Mouse (Mus musculus) lung, embryonic 14.5 days (tissue): ENCODE results near the gene Zfp512b. TPM values are rescaled to one million over a fixed set of nuclear protein-coding genes. Genes with fewer than 3 reads are reported as not detected.
A peak's percentile ranks its signal among the peaks of the same experiment; 100 is the strongest.

Source experiments
- ATAC-seq: fragments of 200-750 bp; cut with Nextera tagmentation; 2 replicates; pipeline ENCODE4 v1.8.0; 2017; ENCODE audit warnings: mild to moderate bottlenecking, moderate TSS enrichment, moderate library complexity; ENCODE audit not compliant: insufficient read depth
- DNase-seq: peaks from one replicate; pipeline ENCODE4 v3.0.0-alpha.2; 2015
- H3K27ac ChIP-seq: fragments of 300-500 bp; sonication (generic); 2 replicates; pipeline ENCODE4 v1.5.1; 2014; ENCODE audit warnings: low read depth, mild to moderate bottlenecking, moderate library complexity
- H3K27me3 ChIP-seq: fragments of 300-500 bp; sonication (generic); 2 replicates; pipeline ENCODE4 v1.6.1; 2014; ENCODE audit warnings: low read length, control low read depth; ENCODE audit not compliant: insufficient read depth
- H3K36me3 ChIP-seq: fragments of 300-500 bp; sonication (generic); 2 replicates; pipeline ENCODE4 v1.6.1; 2014; ENCODE audit warnings: control low read depth; ENCODE audit not compliant: insufficient read depth
- H3K4me1 ChIP-seq: fragments of 300-500 bp; sonication (generic); 2 replicates; pipeline ENCODE4 v1.6.1; 2014; ENCODE audit warnings: antibody characterized with exemption, control low read depth; ENCODE audit not compliant: insufficient read depth
- H3K4me2 ChIP-seq: fragments of 300-500 bp; sonication (generic); 2 replicates; pipeline ENCODE4 v1.6.1; 2014; ENCODE audit warnings: mild to moderate bottlenecking
- H3K4me3 ChIP-seq: fragments of 300-500 bp; sonication (generic); 2 replicates; pipeline ENCODE4 v1.5.1; 2014; ENCODE audit warnings: low read depth, low read length
- H3K9ac ChIP-seq: fragments of 300-500 bp; sonication (generic); 2 replicates; pipeline ENCODE4 v1.6.1; 2014
- H3K9me3 ChIP-seq: fragments of 300-500 bp; sonication (generic); 2 replicates; pipeline ENCODE4 v1.6.1; 2016; ENCODE audit warnings: low read depth, low read length, control low read depth
- CTCF ChIP-seq: IDR thresholded peaks from 2 replicates; pipeline ENCODE4 v1.5.1; 2016; ENCODE audit warnings: antibody characterized with exemption, low read depth
- WGBS: fragments of 180-500 bp; shearing (Covaris S2); extraction: QIAGEN DNeasy Blood & Tissue Kit; methylation state at CpG from one replicate; pipeline ENCODE4 v1.1.7; 2014; 5-methylcytosine and 5-hydroxymethylcytosine counted together
- polyA plus RNA-seq: library from polyadenylated mRNA; unstranded; fragments of >200 nt; fragmentation: Nextera tagmentation; extraction: Ambion mirVana; gene quantifications from 2 replicates; pipeline ENCODE4 v1.2.1, GENCODE M21; 2014

The Zfp512b gene
- polyA plus RNA-seq, 1 experiment from 2014 or later = 58.6 TPM

DNA sequence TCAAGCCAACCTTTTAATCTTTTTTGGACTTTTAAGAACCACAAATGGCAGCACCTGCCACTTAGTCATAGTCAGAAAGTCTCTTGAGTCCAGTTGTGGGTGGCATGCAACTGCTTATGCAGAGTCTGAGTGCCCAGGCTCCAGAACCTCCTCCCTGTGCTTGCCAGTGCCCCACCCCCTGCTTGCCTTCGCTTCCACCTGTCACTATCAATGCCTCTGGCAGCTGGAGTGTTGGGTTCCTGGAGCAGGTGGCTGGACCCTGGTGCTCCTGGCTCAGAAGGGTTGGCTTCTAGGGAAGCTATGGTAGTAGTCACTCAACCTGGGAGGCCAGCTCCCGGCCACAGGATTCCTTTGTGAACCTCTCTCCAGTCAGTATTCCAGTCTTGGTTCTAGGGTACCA, 42.4 kb downstream of the Zfp512b start:
- Histone ChIP-seq H3K27me3 (no peaks in the 10 kb centered on the region), H3K36me3 (peaks cover 73% of the 10 kb centered on the region), H3K4me3 (no peak overlapping the region), H3K27ac (no peak overlapping the region), H3K4me2 (no peak overlapping the region), H3K4me1 (no peaks in the 10 kb centered on the region), H3K9ac (no peak overlapping the region), H3K9me3 (no peaks in the 10 kb centered on the region)
- WGBS = 92% methylated on average over 2 of the region's 2 CpGs
- no peak for ATAC-seq
- no peak for TF ChIP-seq CTCF
- DNase-seq = no peak

DNA sequence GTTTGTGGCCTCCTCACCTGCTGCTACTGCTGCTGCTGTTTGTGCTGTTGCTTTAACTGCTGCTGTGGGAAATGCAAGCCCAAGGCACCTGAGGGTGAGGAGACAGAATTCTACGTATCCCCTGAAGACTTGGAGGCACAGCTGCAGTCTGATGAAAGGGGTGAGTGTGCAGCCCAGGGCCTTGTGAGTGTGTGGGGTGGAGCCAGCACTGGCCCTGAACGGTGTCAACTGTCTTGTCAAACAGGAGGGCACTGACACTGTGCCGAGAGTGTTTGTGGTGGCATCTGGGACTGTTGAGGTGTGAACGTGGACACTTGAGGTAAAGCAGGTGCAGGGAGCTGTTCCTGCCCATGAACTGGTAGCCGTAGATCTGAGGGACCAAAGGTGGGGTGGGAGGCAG, 43.9 kb downstream of the Zfp512b start:
- Histone ChIP-seq H3K4me3 (no peak overlapping the region), H3K36me3 (peaks cover 70% of the 10 kb centered on the region), H3K9me3 (no peaks in the 10 kb centered on the region), H3K27me3 (no peaks in the 10 kb centered on the region), H3K4me1 (no peaks in the 10 kb centered on the region), H3K9ac (no peak overlapping the region), H3K27ac (no peak overlapping the region), H3K4me2 (no peak overlapping the region)
- DNase-seq (no peak), ATAC-seq (no peak)
- TF ChIP-seq CTCF = no peak
- whole genome bisulfite sequencing = 84% methylated on average over 5 of the region's 5 CpGs

DNA sequence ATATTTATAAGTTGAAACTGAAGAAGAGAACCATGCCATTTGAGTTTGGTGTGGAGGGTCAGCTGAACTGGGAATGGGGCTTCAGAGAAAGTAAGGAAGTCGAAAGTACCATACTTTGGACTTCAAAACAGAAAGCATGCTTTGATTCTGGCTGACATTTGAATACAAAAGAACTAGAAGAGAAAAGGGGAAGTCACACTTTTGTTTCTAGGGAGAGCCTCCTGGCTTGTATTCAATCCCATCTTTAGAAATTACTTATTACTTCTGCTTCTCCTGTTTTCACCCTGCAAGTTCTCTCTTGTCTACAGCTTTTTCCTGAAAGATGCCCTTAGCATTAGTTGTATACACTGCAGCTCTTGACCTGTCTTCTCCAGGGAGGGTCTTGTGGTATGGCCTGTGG, 44.4 kb downstream of the Zfp512b start:
- no peak for ATAC-seq
- DNase-seq = no peak
- Histone ChIP-seq H3K9me3 (no peaks in the 10 kb centered on the region), H3K4me2 (no peak overlapping the region), H3K27ac (no peak overlapping the region), H3K36me3 (peaks cover 70% of the 10 kb centered on the region), H3K9ac (no peak overlapping the region), H3K4me1 (no peaks in the 10 kb centered on the region), H3K4me3 (no peak overlapping the region), H3K27me3 (no peaks in the 10 kb centered on the region)
- WGBS = 81% methylated on average over 1 of the region's 1 CpGs
- TF ChIP-seq CTCF = no peak

DNA sequence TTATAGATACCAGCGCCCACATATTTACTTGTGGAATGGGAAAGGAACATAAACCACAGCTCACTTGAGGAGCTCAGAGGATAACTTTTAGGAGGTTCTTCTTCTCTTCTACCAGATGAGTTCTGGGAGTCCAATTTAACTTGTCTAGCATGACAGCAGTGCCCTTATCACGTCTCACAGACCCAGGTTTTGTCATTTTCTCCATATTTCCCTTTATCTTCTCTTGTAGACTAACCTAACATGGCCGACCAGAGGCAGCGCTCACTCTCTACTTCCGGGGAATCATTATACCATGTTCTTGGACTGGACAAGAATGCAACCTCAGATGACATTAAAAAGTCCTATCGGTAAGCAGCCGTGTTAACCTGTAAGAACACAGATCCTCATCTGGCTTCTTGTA, 46.5 kb downstream of the Zfp512b start:
- no peak for TF ChIP-seq CTCF
- Histone ChIP-seq H3K9me3 (no peaks in the 10 kb centered on the region), H3K4me3 (no peak overlapping the region), H3K36me3 (peaks cover 59% of the 10 kb centered on the region), H3K4me1 (no peaks in the 10 kb centered on the region), H3K4me2 (no peak overlapping the region), H3K27ac (no peak overlapping the region), H3K9ac (no peak overlapping the region), H3K27me3 (no peaks in the 10 kb centered on the region)
- ATAC-seq (no peak), DNase-seq (no peak)
- 93% methylated on average over 7 of the region's 7 CpGs for WGBS

DNA sequence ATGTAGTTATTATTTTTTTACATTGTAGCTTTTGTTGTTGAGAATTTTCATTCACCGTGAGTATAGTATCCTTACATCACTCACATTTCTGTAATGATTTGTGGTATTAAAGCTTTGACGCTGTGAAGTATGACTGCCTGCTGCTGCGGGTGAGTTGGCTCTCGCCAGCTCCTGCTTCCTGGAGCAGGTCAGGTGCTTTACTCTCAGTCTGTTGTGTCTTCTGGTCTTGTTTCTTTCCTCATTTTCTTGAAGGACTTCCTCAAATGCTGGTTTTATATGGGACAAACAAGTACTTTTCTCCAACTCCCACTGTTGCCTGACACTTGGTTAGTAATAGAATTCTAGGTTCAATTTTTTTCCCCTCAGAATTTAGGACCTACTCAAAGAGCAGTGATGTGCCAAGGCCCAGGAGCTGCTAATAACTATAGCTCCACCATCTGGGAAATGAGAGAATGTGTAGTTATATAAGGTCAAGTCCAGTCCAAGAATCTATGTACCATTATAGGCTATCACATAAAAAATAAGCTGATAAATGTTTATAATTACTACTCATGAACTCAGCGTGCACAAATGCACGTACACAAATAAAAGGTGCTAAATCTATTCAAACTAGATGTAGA, 50.7 kb downstream of the Zfp512b start:
- Histone ChIP-seq H3K9ac (no peak overlapping the region), H3K4me2 (no peak overlapping the region), H3K27me3 (no peaks in the 10 kb centered on the region), H3K27ac (no peak overlapping the region), H3K4me3 (no peak overlapping the region), H3K9me3 (no peaks in the 10 kb centered on the region), H3K4me1 (no peaks in the 10 kb centered on the region), H3K36me3 (peaks cover 23% of the 10 kb centered on the region)
- 87% methylated on average over 6 of the region's 6 CpGs for WGBS
- no peak for DNase-seq
- TF ChIP-seq CTCF = no peak
- ATAC-seq = no peak

DNA sequence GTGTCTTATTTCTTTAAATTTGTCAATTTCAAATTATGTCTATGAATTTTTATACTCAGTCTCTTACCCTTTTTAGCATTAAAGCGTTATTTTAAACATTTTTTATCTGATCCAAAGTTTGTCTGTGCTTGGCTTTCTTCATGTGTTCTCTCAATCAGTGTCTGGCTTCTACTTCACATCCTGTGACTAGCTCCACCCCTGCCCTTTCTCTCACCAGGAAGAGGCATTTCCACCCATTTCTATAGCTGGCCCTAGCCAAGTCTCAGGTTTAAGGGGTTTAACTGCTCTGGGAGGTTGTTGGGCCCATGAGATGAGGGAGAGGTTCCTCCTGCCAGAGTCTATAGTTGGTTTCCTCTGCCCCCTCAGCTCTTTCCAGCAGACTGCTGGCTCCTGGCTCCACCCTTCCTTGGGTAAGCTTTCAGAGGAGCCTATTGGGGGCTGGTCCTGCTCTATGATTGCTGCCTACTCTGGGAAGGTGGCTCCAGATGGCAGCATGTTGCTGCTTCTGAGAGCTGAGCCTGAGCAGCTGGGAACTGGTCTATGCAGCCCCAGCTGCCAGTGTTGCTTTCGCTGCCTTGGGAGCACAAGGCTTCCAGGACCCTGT, 55.1 kb downstream of the Zfp512b start:
- H3K4me2 ChIP-seq = no peak overlapping the region
- no peak overlapping the region for H3K4me3 ChIP-seq
- ATAC-seq (peak; percentile 52; the same call in 1 of the 2 replicates), DNase-seq (peak; percentile 30)
- H3K4me1 ChIP-seq = no peaks in the 10 kb centered on the region
- TF ChIP-seq CTCF = no peak
- no peak overlapping the region; the same call in 1 of the 2 replicates for H3K9ac ChIP-seq
- WGBS = 75% methylated on average over 2 of the region's 2 CpGs
- peaks cover 16% of the 10 kb centered on the region; the same call in 1 of the 2 replicates for H3K36me3 ChIP-seq
- no peaks in the 10 kb centered on the region for H3K27me3 ChIP-seq
- no peaks in the 10 kb centered on the region for H3K9me3 ChIP-seq
- 0 out of 2 replicates have a peak overlapping the region, but pooled peaks have one; percentile 1 for H3K27ac ChIP-seq

DNA sequence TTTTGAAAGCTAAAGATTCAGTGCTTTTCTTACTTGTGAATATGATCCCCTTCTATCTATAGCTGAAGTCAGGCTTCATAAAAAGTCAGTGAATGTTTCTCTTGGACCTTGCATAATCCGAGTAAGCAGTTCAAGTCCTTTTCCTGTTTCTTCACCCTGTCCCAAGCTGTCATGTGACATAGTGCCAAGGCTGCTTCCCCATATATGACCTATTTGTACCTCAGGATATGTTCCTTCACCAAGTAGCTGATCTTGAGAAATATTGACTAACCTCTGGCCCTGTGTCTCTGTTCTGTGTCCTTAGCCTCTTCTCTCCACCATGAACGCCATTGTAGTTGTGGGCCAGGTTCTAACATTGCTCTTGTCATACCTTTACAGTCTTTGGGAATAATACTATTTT, 56.2 kb downstream of the Zfp512b start:
- H3K36me3 ChIP-seq = peaks cover 13% of the 10 kb centered on the region; the same call in 1 of the 2 replicates
- TF ChIP-seq CTCF = no peak
- ATAC-seq (no peak), DNase-seq (no peak)
- H3K27me3 ChIP-seq = no peaks in the 10 kb centered on the region
- no peaks in the 10 kb centered on the region for H3K4me1 ChIP-seq
- H3K4me3 ChIP-seq = no peak overlapping the region
- H3K4me2 ChIP-seq = no peak overlapping the region
- H3K9me3 ChIP-seq = no peaks in the 10 kb centered on the region
- H3K9ac ChIP-seq = no peak overlapping the region
- no peak overlapping the region for H3K27ac ChIP-seq
- WGBS = 81% methylated on average over 2 of the region's 2 CpGs
